Mouse (Mus musculus): ENCODE results near the gene Eci1.

DNA sequence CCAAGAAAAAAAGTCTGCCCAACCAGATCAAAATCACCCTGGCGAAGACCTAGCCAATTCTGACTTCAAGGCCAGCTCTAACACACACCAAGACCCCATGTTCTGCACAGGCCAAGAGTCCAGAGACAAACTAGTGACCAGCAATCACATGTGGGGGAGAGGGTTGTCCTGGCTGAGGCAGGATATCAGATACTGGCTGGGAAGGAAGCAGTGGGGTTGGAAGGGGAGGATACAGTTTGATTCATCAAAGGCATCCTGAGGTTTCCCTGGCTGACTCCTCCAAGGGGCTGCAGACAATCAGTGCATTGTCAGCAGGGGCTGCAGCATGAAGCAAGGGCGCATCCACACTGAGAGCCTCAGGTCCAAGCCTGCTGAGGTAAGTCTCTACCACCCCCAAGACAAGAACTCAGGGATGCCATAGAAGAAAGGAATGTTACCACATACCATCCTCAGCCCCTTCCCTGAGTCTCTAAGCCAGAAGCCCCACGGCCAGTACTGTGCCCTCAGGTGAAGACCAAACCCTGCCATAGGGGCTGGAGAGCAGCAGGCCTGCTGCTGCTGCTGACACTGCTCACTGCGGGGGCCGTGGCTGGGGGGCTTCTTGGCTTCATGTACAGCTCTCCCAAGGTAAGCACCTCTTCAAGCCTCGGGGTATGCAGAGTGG lies 47.3 kb downstream of the Eci1 start, which contains the start of gene Bricd5:
- TF ChIP-seq CTCF (IDR thresholded peaks at IDR 0.05; ENCODE audit: borderline replicate concordance, insufficient read depth, low read length) (no peak), POLR2A (IDR thresholded peaks at IDR 0.05; ENCODE audit: low read depth, low read length) (no peak; the same call in 1 of the 2 replicates)

All from embryonic fibroblast, embryonic 13.5 days (primary cell).